Mouse (Mus musculus) liver (tissue): ENCODE results near the gene Ddx4.
"Not testable (repeated sequence)": the region's sequence is repeated elsewhere in the genome, so short reads cannot be mapped to it uniquely, and the experiment has no call there.

Experiments
- DNase-seq: peaks from one replicate; pipeline ENCODE4 v3.0.0-alpha.2; 2020; ENCODE audit warnings: mixed read lengths

Ddx4 gene

DNA sequence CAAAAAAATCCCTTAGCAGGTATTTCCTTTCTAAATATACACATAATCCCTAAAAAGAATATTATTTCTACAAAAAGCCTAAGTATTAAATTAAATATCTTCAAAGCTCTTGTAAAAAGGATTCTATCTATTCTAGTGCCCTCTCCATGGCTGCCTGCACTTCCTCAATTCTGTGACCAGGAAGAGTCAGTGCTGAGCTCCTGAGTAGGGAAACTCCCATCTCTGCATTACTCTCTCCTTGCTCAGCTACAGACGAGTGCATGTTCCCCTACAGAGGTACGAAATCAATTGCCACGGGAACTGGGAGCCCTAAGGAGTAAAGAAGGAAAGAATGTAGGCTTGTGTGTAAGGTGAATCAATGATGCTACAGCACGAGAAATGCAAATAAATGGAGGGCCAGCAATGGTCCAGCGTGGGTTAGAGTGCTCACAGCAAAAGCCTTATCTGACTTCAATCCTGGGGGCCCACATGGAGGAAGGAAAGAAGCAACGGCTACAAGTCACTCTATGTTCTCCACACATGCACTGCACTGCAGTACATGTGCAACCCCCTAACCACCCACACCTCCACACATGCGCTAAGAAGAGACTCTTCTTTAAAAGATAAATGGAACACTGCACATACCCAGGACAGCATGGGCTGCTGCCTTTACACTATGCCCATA, 17.0 kb downstream of the Ddx4 start:
- DNase-seq = no peak

DNA sequence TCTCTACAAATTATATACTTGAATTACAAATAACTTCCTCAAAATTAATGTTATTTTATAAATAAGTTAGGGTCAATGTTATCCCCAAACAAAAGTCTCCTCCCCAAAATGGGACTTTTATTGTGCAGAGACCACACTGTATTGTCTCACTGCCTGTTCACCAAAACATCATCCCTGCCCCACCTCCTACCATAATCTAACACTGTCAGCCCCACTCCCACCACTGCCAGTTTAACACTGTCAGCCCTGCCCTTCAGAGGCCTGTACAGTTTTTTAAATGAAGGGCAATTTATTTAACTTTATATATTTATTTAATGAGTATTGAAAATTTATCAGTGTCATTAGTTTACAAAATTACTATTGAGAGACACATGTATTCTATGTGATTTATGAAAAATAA, 26.7 kb downstream of the Ddx4 start:
- no peak for DNase-seq

- DNase-seq = no peak
Measured at GRCm38 (mm10) chr13:112624622-112625021, 27.7 kb downstream of the Ddx4 start.

DNA sequence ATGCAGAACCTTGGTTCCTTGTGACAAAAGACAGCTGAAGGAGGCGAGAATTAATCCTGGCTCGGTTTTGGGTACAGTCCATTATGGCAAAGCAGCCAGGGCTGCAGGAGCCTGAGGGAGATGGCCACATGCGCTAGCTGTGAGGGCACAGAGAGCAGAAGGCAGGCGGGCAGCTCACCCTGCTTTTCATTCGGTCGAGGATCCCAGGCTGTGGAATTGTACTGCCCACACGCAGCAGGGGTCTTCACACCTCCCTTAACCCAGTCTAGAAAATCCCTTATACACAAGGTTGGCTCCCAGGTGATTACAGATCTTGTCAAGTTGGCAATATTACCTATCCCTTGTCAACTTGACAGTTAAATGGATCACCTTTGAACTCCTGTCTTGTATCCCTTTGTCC, 28.6 kb downstream of the Ddx4 start:
- no peak for DNase-seq

DNA sequence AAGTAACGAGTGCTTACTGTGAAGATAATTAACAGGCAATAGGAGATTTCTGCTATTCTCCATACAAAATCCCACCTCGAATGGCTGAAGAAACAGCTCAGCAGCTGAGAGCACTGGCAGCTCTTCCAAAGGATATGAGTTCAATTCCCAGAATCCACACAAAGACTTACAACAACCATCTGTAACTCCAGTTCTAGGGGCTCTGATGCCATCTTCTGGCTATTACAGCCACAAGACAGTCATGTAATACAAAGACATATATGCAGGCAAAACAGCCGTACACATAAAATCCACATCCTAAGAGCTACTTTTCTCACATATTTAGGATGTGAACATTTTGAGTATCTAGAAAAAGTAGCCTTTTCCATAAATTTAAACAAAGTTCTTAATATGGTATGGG, 30.7 kb downstream of the Ddx4 start:
- no peak for DNase-seq

DNA sequence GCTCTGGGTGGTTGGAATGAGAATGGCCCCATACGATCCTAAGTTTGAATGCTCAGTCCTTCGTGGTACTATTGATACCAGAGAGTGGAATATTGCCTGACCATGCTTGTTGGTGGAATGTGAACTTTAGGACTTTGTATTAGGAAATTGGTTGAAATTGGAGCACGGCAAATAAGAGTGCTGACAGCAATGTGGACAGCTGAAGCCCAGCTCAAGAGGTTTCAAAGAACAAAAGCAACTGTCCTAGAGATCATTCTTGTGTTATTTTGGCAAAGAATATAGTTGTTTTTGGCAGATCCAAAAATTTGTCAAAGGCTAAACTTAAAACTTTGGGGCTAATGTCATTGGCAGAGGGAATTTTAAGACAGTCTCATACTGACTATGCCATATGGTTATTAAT, 43.7 kb downstream of the Ddx4 start:
- no peak for DNase-seq

DNA sequence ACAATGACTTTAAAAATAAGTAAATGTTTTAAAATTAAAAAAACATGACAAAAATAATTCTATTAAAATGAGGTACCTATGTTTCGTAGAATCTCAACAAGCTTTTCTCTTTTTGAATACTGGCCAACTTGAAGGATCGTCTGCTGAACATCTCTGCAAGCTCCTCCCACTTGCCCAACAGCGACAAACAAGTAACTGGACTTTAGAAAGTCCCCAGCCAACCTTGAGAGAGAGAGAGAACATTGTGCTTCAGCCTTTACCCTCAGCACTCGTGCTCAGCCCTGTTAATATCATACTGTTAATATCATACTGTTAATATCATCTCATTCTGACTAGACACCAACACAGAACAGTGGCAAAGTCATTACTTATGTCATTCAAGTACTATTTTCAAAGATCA, 47.9 kb downstream of the Ddx4 start:
- no peak for DNase-seq

GRCm38 (mm10) chr13:112603839-112604238, 48.4 kb downstream of the Ddx4 start:
- DNase-seq = no peak

DNA sequence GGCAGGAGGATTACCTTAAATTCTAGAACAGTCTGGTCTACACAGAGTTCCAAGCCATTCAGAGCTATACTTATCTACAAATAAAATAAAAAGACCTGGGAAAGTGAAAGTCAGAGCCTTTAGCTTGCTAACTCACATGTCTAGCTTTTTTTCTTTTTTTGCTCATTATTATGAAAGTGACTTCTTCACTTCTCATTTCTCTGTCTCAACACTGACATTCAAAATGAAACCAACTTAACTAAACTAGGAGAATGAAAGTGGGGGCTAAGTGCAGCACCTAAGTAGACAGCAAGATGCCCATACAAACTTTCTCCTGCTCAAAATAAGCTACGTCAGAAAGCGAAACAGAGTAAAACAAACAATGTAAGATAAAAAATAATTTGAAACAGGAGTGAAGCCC, 49.7 kb downstream of the Ddx4 start:
- DNase-seq = no peak

- not testable (repeated sequence) for DNase-seq
Measured at GRCm38 (mm10) chr13:112594260-112594659, 58.0 kb downstream of the Ddx4 start, which contains the start of gene Il31ra. Il31ra (minus strand) TSS chr13:112594360.

GRCm38 (mm10) chr13:112590254-112590653, 62.0 kb downstream of the Ddx4 start:
- no peak for DNase-seq

- no peak for DNase-seq
Measured at GRCm38 (mm10) chr13:112589625-112590024, 62.6 kb downstream of the Ddx4 start.

- DNase-seq = no peak
Measured at GRCm38 (mm10) chr13:112584556-112585237, 67.6 kb downstream of the Ddx4 start.

DNA sequence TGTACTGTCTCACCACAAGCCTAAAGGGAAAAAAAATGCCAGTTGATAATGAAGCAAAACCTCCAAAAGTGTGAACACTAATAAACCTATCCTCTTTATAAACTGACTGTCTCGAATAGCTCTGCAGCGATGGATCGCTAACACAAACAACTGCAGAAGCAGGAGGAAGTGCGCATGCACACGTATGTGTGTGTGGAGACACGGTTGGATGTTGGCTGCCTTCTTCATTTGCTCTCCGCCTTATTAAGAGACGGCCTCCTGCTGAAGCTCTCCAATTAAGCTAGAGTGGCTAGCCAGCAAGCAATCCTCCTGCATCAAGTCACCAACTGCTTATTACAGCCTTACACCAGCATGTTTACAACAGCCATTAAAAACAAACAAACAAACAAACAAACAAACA, 70.0 kb downstream of the Ddx4 start:
- no peak for DNase-seq

- no peak for DNase-seq
Measured at GRCm38 (mm10) chr13:112581796-112582195, 70.5 kb downstream of the Ddx4 start.

DNA sequence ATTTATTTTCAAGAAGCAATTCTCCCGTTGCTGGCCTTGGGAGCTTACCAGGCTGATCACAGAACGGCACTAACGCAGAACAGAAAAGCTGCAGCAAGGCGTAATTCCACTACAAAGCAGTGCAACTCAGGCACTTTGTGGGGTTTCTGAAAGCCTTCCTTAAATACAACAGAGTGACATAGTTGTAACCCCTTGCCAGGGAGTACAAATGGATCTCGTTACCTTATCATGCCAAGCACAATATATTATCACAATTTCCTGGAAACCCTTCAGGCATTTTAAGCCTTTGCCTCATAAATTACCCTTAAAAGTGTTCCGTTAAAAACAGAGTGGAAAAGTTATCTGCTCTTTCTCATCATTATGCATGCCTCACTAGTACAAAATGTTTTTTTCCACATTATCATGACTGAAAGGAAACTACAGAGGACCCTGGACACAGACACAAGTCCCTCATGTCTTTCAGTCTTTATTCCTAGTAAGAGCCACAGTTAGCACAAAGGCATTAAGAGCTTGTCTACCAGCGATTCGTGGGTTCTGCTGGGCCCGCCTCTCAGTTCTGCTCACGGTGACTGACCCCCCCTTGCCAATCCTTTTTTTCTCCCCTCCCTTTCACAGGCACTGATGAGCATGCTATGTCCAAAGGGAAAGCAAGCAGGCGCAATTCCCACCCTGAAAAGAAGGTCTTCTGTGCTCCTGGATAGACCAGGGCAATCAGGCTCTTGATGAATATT, 71.5 kb downstream of the Ddx4 start:
- DNase-seq = no peak

DNA sequence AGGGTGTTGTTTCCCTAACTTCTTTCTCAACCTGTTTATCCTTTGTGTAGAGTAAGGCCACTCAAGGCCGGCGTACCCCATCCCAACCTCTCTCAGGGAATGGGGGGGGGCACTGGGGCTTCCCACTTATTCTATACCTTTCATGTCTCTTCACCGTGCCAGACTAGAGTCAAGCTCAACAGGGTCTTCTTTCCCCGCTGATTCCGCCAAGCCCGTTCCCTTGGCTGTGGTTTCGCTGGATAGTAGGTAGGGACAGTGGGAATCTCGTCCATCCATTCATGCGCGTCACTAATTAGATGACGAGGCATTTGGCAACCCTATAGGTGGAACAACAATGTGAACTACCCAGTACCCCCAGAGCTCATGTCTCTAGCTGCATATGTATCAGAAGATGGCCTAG, 74.2 kb downstream of the Ddx4 start:
- not testable (repeated sequence) for DNase-seq

- no peak for DNase-seq
Measured at GRCm38 (mm10) chr13:112573800-112574199, 78.5 kb downstream of the Ddx4 start.

DNA sequence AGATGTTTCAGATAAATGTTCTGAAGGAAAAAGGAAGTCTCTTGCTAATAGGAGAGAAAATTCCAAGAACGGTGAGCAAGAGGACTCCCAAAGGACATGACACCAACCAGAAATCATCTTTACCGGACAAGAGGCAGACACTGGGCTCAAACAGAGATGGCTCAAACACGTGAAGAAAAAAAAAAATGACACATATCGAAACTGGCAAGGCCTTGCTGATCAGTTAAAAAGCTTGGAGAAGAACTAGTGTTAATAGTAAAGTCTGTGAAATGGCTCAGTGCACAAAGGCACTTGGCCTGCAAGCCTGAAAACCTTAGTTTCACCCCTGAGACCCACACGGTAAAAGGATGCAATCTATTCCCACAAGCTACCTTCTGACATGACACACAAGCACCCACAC, 81.5 kb downstream of the Ddx4 start:
- no peak for DNase-seq

DNA sequence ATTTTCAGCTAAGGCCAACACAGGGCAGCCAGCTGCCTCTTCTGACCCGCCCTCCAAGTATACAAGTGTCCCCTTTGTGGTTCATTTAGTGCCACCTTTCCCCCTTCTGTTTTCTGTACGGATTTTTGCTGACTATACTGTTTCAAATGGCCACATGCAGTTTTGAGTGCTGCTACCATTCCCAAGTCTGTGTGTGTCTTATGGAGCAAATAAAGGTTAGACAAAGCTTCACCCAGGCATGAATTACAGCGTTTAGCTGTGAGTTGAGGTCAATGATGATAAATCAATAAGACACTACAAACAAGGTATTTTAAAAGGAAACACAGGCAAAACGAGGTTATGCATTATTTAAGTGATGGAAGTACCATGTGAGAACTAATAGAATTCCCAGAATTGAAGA, 82.7 kb downstream of the Ddx4 start:
- DNase-seq = no peak

DNA sequence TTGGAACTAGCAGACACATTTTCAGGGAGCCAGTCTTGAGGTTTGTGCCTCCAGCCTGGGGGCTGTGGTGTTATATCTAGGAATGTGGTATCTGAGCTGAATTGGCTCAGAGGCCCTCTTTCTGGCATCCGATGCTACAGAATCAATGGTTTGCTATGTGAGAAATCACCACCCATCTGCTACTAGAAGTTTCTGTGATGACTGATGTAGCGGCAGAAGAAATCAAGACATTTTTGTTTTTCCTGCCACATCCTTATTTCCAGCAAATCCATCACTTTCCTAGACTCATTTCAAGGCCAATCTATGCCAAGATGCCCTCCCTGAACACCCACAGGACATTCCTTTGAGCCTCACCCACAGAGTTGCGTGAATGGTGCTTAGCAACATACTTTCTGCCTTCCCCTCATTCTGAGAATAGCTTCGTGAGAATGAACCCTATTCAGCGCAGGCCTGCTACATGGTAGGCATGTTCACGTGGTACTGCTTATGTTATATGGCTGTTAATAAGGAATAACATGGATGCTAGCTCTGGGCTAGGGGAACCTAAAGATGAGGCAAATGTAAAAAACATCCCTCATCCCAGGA, 91.6 kb downstream of the Ddx4 start:
- DNase-seq = no peak

DNA sequence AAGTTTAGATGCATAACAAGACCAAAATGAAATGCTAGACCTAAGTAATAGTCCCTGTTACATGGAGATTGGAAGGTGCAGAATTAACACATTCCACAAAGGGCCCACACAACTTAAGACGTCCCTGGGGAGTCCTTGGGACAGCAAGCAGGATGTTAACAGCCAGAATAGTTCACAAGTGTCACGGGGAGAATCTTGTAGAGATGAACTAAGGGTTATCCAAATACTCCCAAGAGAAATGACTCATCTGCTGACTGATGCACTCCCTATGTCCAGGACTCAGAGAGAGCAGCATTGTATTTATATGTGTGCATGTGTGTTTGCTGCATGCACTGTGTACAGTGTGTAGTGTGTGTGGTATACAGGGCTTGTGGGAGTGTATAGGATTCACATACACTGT, 95.8 kb downstream of the Ddx4 start:
- DNase-seq = no peak

DNA sequence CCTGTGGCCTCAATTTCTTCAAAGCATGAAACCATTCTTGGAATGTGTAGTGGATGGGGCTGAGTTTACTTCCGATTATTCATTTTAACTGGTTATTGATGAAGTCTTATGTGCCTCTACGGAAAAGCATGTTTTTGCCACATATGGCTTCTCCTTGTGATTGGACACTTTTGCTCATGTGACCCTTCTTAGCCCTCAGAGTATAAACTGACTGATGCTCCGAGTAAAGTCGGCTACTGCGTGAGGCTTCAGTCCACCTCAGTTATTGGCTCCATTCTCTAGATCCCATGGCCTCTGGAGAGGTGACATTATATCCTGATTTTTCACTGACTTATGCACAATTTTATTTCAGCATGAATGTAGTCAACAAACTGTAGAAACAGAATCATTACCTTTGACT, 99.0 kb downstream of the Ddx4 start:
- no peak for DNase-seq
